Mouse (Mus musculus): ENCODE measurements around the gene Ak1.
A peak's percentile ranks its signal among the peaks of the same experiment; 100 is the strongest.

Ak1 gene

GRCm38 (mm10) chr2:32627266-32628043 lies 5.9 kb downstream of the Ak1 start:
- DNase-seq (ENCODE audit: low read depth in 1 of 2, low spot score in 2 of 2) = no peak

GRCm38 (mm10) chr2:32628044-32628550 lies 6.5 kb downstream of the Ak1 start:
- no peak for DNase-seq (ENCODE audit: low read depth in 1 of 2, low spot score in 2 of 2)

- DNase-seq (ENCODE audit: low read depth in 1 of 2, low spot score in 2 of 2) = no peak
Observed at GRCm38 (mm10) chr2:32628729-32629128, 7.2 kb downstream of the Ak1 start.

GRCm38 (mm10) chr2:32629276-32629976 lies 7.9 kb downstream of the Ak1 start:
- no peak for DNase-seq (ENCODE audit: low read depth in 1 of 2, low spot score in 2 of 2)

- no peak for DNase-seq (ENCODE audit: low read depth in 1 of 2, low spot score in 2 of 2)
Observed at GRCm38 (mm10) chr2:32630036-32630435, 8.5 kb downstream of the Ak1 start.

- DNase-seq (ENCODE audit: low read depth in 1 of 2, low spot score in 2 of 2) = no peak
Observed at GRCm38 (mm10) chr2:32631046-32631445, 9.5 kb downstream of the Ak1 start.

- DNase-seq (ENCODE audit: low read depth in 1 of 2, low spot score in 2 of 2) = peak; percentile 58 to 69
Observed at GRCm38 (mm10) chr2:32631737-32632394, 10.3 kb downstream of the Ak1 start.

GRCm38 (mm10) chr2:32633660-32634059 lies 12.1 kb downstream of the Ak1 start:
- no peak for DNase-seq (ENCODE audit: low read depth in 1 of 2, low spot score in 2 of 2)

GRCm38 (mm10) chr2:32634277-32635105 lies 12.9 kb downstream of the Ak1 start:
- no peak for DNase-seq (ENCODE audit: low read depth in 1 of 2, low spot score in 2 of 2)

GRCm38 (mm10) chr2:32636617-32637016 lies 15.1 kb downstream of the Ak1 start:
- no peak for DNase-seq (ENCODE audit: low read depth in 1 of 2, low spot score in 2 of 2)

GRCm38 (mm10) chr2:32637778-32638281 lies 16.3 kb downstream of the Ak1 start:
- DNase-seq (ENCODE audit: low read depth in 1 of 2, low spot score in 2 of 2) = peak in 1 of 2 experiments; percentile 14

- no peak for DNase-seq (ENCODE audit: low read depth in 1 of 2, low spot score in 2 of 2)
Observed at GRCm38 (mm10) chr2:32639632-32640031, 18.1 kb downstream of the Ak1 start.

GRCm38 (mm10) chr2:32640550-32641051 lies 19.0 kb downstream of the Ak1 start:
- no peak for DNase-seq (ENCODE audit: low read depth in 1 of 2, low spot score in 2 of 2)

- DNase-seq (ENCODE audit: low read depth in 1 of 2, low spot score in 2 of 2) = no peak
Observed at GRCm38 (mm10) chr2:32641810-32642209, 20.3 kb downstream of the Ak1 start.

- DNase-seq (ENCODE audit: low read depth in 1 of 2, low spot score in 2 of 2) = no peak
Observed at GRCm38 (mm10) chr2:32642813-32643212, 21.3 kb downstream of the Ak1 start.

GRCm38 (mm10) chr2:32644083-32644482 lies 22.5 kb downstream of the Ak1 start:
- no peak for DNase-seq (ENCODE audit: low read depth in 1 of 2, low spot score in 2 of 2)

GRCm38 (mm10) chr2:32644799-32645475 lies 23.4 kb downstream of the Ak1 start:
- DNase-seq (ENCODE audit: low read depth in 1 of 2, low spot score in 2 of 2) = no peak

GRCm38 (mm10) chr2:32645647-32646046 lies 24.1 kb downstream of the Ak1 start:
- DNase-seq (ENCODE audit: low read depth in 1 of 2, low spot score in 2 of 2) = no peak

- no peak for DNase-seq (ENCODE audit: low read depth in 1 of 2, low spot score in 2 of 2)
Observed at GRCm38 (mm10) chr2:32646379-32647056, 25.0 kb downstream of the Ak1 start, which contains the start of gene Eng. Gene Eng (plus strand): TSS chr2:32646595.
